Mouse (Mus musculus): ENCODE measurements at regions not wholly inside any gene's neighbourhood (a gene's known extent, or its start where the extent isn't known, plus 50 kb on each side); places are given as distances from the start of the nearest gene placed in this dataset.
A peak's percentile ranks its signal among the peaks of the same experiment; 100 is the strongest.

GRCm38 (mm10) chr13:107325707-107326495 is 304.0 kb upstream of the Kif2a start:
- DNase-seq (ENCODE audit: inconsistent age in 2 of 2, low spot score in 1 of 2), result peak; percentile 53 to 89

- no peak for DNase-seq (ENCODE audit: inconsistent age in 2 of 2, low spot score in 1 of 2)
Measured at GRCm38 (mm10) chr13:107314746-107315145, 292.8 kb upstream of the Kif2a start.

- no peak for DNase-seq (ENCODE audit: inconsistent age in 2 of 2, low spot score in 1 of 2)
Measured at GRCm38 (mm10) chr13:107308958-107309639, 287.2 kb upstream of the Kif2a start.

GRCm38 (mm10) chr13:107308404-107308803 is 286.5 kb upstream of the Kif2a start:
- no peak for DNase-seq (ENCODE audit: inconsistent age in 2 of 2, low spot score in 1 of 2)

GRCm38 (mm10) chr13:107306958-107307357 is 285.0 kb upstream of the Kif2a start:
- no peak for DNase-seq (ENCODE audit: inconsistent age in 2 of 2, low spot score in 1 of 2)

- no peak for DNase-seq (ENCODE audit: inconsistent age in 2 of 2, low spot score in 1 of 2)
Measured at GRCm38 (mm10) chr13:107306232-107306631, 284.3 kb upstream of the Kif2a start.

- DNase-seq (ENCODE audit: inconsistent age in 2 of 2, low spot score in 1 of 2), result no peak
Measured at GRCm38 (mm10) chr13:107305738-107306137, 283.8 kb upstream of the Kif2a start.

GRCm38 (mm10) chr13:107303878-107304277 is 282.0 kb upstream of the Kif2a start:
- DNase-seq (ENCODE audit: inconsistent age in 2 of 2, low spot score in 1 of 2), result no peak

- no peak for DNase-seq (ENCODE audit: inconsistent age in 2 of 2, low spot score in 1 of 2)
Measured at GRCm38 (mm10) chr13:107303322-107303721, 281.4 kb upstream of the Kif2a start.

- DNase-seq (ENCODE audit: inconsistent age in 2 of 2, low spot score in 1 of 2), result no peak
Measured at GRCm38 (mm10) chr13:107300792-107301191, 278.9 kb upstream of the Kif2a start.

- no peak for DNase-seq (ENCODE audit: inconsistent age in 2 of 2, low spot score in 1 of 2)
Measured at GRCm38 (mm10) chr13:107264581-107264980, 242.7 kb upstream of the Kif2a start.

- DNase-seq (ENCODE audit: inconsistent age in 2 of 2, low spot score in 1 of 2), result no peak
Measured at GRCm38 (mm10) chr13:107261479-107262050, 239.6 kb upstream of the Kif2a start.

GRCm38 (mm10) chr13:107260274-107260673 is 238.3 kb upstream of the Kif2a start:
- DNase-seq (ENCODE audit: inconsistent age in 2 of 2, low spot score in 1 of 2), result no peak

GRCm38 (mm10) chr13:107247792-107248505 is 226.0 kb upstream of the Kif2a start:
- DNase-seq (ENCODE audit: inconsistent age in 2 of 2, low spot score in 1 of 2), result no peak

GRCm38 (mm10) chr13:107246956-107247751 is 225.2 kb upstream of the Kif2a start:
- no peak for DNase-seq (ENCODE audit: inconsistent age in 2 of 2, low spot score in 1 of 2)

GRCm38 (mm10) chr13:107244173-107244572 is 222.2 kb upstream of the Kif2a start:
- no peak for DNase-seq (ENCODE audit: inconsistent age in 2 of 2, low spot score in 1 of 2)

GRCm38 (mm10) chr13:107239035-107239387 is 217.1 kb upstream of the Kif2a start:
- no peak for DNase-seq (ENCODE audit: inconsistent age in 2 of 2, low spot score in 1 of 2)

- no peak for DNase-seq (ENCODE audit: inconsistent age in 2 of 2, low spot score in 1 of 2)
Measured at GRCm38 (mm10) chr13:107238364-107239034, 216.6 kb upstream of the Kif2a start.

- DNase-seq (ENCODE audit: inconsistent age in 2 of 2, low spot score in 1 of 2), result no peak
Measured at GRCm38 (mm10) chr13:107219456-107219855, 197.5 kb upstream of the Kif2a start.

- DNase-seq (ENCODE audit: inconsistent age in 2 of 2, low spot score in 1 of 2), result no peak
Measured at GRCm38 (mm10) chr13:107218351-107218750, 196.4 kb upstream of the Kif2a start.

All from adrenal gland, adult (tissue).